Mouse (Mus musculus) regulatory T cell (primary cell): Measurements from ENCODE around the gene G430095P16Rik.

Experiments
- in situ Hi-C: fragments of 300-600 bp; cut with MboI, MseI; formaldehyde crosslinking; loops from one replicate; pipeline ENCODE4 v1.15.1; 2025; ENCODE audit warnings: high pct_unique_total_duplicates

The G430095P16Rik gene

GRCm38 (mm10) chr8:84742171-84743053 lies 19.6 kb downstream of the G430095P16Rik start:
- in situ Hi-C loops = loop anchor here (5.0 kb wide), 1 partner anchor 55 kb away; no protein-coding TSS in a partner anchor

GRCm38 (mm10) chr8:84743054-84743415 lies 20.2 kb downstream of the G430095P16Rik start:
- in situ Hi-C loops = loop anchor here (5.0 kb wide), 1 partner anchor 54 kb away; no protein-coding TSS in a partner anchor

GRCm38 (mm10) chr8:84743517-84744420 lies 21.0 kb downstream of the G430095P16Rik start:
- in situ Hi-C loops = loop anchor here (5.0 kb wide), 1 partner anchor 54 kb away; no protein-coding TSS in a partner anchor

GRCm38 (mm10) chr8:84745032-84745925 lies 22.5 kb downstream of the G430095P16Rik start:
- in situ Hi-C loops = no loop called here

- in situ Hi-C loops = no loop called here
Observed at GRCm38 (mm10) chr8:84749519-84749918, 26.7 kb downstream of the G430095P16Rik start.

GRCm38 (mm10) chr8:84752734-84753582 lies 30.2 kb downstream of the G430095P16Rik start:
- in situ Hi-C loops = no loop called here

GRCm38 (mm10) chr8:84757501-84757900 lies 34.7 kb downstream of the G430095P16Rik start:
- in situ Hi-C loops = no loop called here

GRCm38 (mm10) chr8:84758308-84758707 lies 35.5 kb downstream of the G430095P16Rik start:
- in situ Hi-C loops = no loop called here

GRCm38 (mm10) chr8:84759126-84759525 lies 36.3 kb downstream of the G430095P16Rik start:
- in situ Hi-C loops = no loop called here

- in situ Hi-C loops = no loop called here
Observed at GRCm38 (mm10) chr8:84759718-84760117, 36.9 kb downstream of the G430095P16Rik start.

- in situ Hi-C loops = no loop called here
Observed at GRCm38 (mm10) chr8:84760405-84760805, 37.6 kb downstream of the G430095P16Rik start.

- in situ Hi-C loops = no loop called here
Observed at GRCm38 (mm10) chr8:84760901-84761300, 38.1 kb downstream of the G430095P16Rik start.

- in situ Hi-C loops = no loop called here
Observed at GRCm38 (mm10) chr8:84764100-84764499, 41.3 kb downstream of the G430095P16Rik start.

- in situ Hi-C loops = no loop called here
Observed at GRCm38 (mm10) chr8:84764870-84765495, 42.2 kb downstream of the G430095P16Rik start.

GRCm38 (mm10) chr8:84765629-84766028 lies 42.8 kb downstream of the G430095P16Rik start:
- in situ Hi-C loops = no loop called here

GRCm38 (mm10) chr8:84766422-84766821 lies 43.6 kb downstream of the G430095P16Rik start:
- in situ Hi-C loops = no loop called here

GRCm38 (mm10) chr8:84767221-84767620 lies 44.4 kb downstream of the G430095P16Rik start:
- in situ Hi-C loops = no loop called here

- in situ Hi-C loops = no loop called here
Observed at GRCm38 (mm10) chr8:84768343-84769095, 45.7 kb downstream of the G430095P16Rik start.

- in situ Hi-C loops = no loop called here
Observed at GRCm38 (mm10) chr8:84769324-84769723, 46.5 kb downstream of the G430095P16Rik start.
